Mouse (Mus musculus): ENCODE data around the gene Snx30. TPM values are rescaled to one million over a fixed set of nuclear protein-coding genes. Genes with fewer than 3 reads are reported as not detected.

Snx30 gene
- total and polyA plus RNA-seq, 3 experiments: 4.2 to 8.6 TPM; not detected in 1

DNA sequence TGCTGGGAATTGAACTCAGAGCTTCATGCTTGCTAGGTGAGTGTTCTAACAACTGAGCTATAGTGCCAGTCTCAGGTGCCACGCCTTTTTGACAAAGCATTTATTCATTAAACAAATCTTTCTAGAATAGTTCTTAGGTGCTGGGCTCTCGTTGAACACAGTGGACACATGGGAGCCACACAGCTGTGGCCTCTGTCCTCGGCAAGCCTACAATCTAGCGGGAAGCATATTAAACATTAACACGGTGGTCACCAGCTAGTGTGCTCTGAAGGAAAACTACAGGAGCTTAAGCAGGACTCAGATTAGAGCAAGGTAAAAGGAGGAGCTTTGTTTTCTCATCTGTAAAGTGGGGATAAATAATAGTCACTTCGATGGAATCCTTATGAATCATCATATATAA, 101.5 kb downstream of the Snx30 start:
- no peaks in the 10 kb centered on the region for H3K79me2 ChIP-seq (ENCODE audit: control insufficient read depth, insufficient read depth, low read length, poor library complexity)
- H3K27me3 ChIP-seq (ENCODE audit: control insufficient read depth in 1 of 2, insufficient read depth in 2 of 2, low read length in 2 of 2): peaks cover 0 to 2% of the 10 kb centered on the region in 2 experiments; a peak in 3 of 4 replicates
- TF ChIP-seq KAT2A (conservative IDR thresholded peaks at IDR 0.05; ENCODE audit: low read depth, low read length): no peak
- no peak for TF ChIP-seq ZNF384 (IDR thresholded peaks at IDR 0.05; ENCODE audit: low read depth, low read length)
- TF ChIP-seq BHLHE40 (IDR thresholded peaks at IDR 0.05; ENCODE audit: borderline replicate concordance, low read depth, low read length): no peak
- no peak for TF ChIP-seq UBTF (IDR thresholded peaks at IDR 0.05; ENCODE audit: borderline replicate concordance, insufficient read depth, low read depth, low read length)
- TF ChIP-seq MYB (IDR thresholded peaks at IDR 0.05; ENCODE audit: low read depth, low read length): no peak
- no peak for TF ChIP-seq NELFE (IDR thresholded peaks at IDR 0.05; ENCODE audit: low read depth, low read length)
- no peak for TF ChIP-seq CHD1 (IDR thresholded peaks at IDR 0.05; ENCODE audit: low read depth, low read length)
- no peak for TF ChIP-seq RAD21 (IDR thresholded peaks at IDR 0.05; ENCODE audit: low read depth, low read length)
- TF ChIP-seq POLR2AphosphoS2 (IDR thresholded peaks at IDR 0.05; ENCODE audit: low read length): no peak
- TF ChIP-seq MAX (IDR thresholded peaks at IDR 0.05; ENCODE audit: low read length): no peak
- TF ChIP-seq RCOR1 (IDR thresholded peaks at IDR 0.05; ENCODE audit: low read depth, low read length): no peak
- TF ChIP-seq NRF1 (IDR thresholded peaks at IDR 0.05; ENCODE audit: insufficient read depth, low read depth, low read length, poor library complexity, severe bottlenecking): no peak
- TF ChIP-seq CHD2 (IDR thresholded peaks at IDR 0.05; ENCODE audit: low read length): no peak
- TF ChIP-seq ETS1 (IDR thresholded peaks at IDR 0.05; ENCODE audit: low read depth, low read length): no peak
- no peak for TF ChIP-seq MYC (IDR thresholded peaks at IDR 0.05; ENCODE audit: low read depth, low read length)
- no peak for TF ChIP-seq POLR2A (IDR thresholded peaks at IDR 0.05; ENCODE audit: control insufficient read depth in 1 of 2, insufficient read depth in 1 of 2, low read depth in 1 of 2, low read length in 2 of 2, poor library complexity in 1 of 2)
- TF ChIP-seq ZMIZ1 (IDR thresholded peaks at IDR 0.05; ENCODE audit: low read depth, low read length): no peak
- no peak for TF ChIP-seq TAL1 (IDR thresholded peaks at IDR 0.05; ENCODE audit: low read length)
- TF ChIP-seq GATA1 (IDR thresholded peaks at IDR 0.05; ENCODE audit: low read depth, low read length): no peak
- no peak for TF ChIP-seq GABPA (IDR thresholded peaks at IDR 0.05; ENCODE audit: low read depth, low read length)
- H3K4me1 ChIP-seq (ENCODE audit: control insufficient read depth in 1 of 2, insufficient read depth in 2 of 2, low read length in 2 of 2): no peaks in the 10 kb centered on the region
- no peak for DNase-seq (ENCODE audit: low read depth, low spot score)
- no peaks in the 10 kb centered on the region for H3K36me3 ChIP-seq (ENCODE audit: control insufficient read depth in 1 of 2, insufficient read depth in 2 of 2, low read length in 2 of 2)
- H3K9ac ChIP-seq (ENCODE audit: control insufficient read depth, low read depth, low read length, poor library complexity, severe bottlenecking): no peak overlapping the region
- no peak overlapping the region for H3K27ac ChIP-seq (ENCODE audit: control insufficient read depth, low read depth, low read length)
- no peak overlapping the region for H3K4me3 ChIP-seq (ENCODE audit: control insufficient read depth in 1 of 2, insufficient read depth in 1 of 2, low read depth in 2 of 2, low read length in 2 of 2)
- no peaks in the 10 kb centered on the region for H3K9me3 ChIP-seq (replicated peaks; ENCODE audit: insufficient read depth, low read length)

DNA sequence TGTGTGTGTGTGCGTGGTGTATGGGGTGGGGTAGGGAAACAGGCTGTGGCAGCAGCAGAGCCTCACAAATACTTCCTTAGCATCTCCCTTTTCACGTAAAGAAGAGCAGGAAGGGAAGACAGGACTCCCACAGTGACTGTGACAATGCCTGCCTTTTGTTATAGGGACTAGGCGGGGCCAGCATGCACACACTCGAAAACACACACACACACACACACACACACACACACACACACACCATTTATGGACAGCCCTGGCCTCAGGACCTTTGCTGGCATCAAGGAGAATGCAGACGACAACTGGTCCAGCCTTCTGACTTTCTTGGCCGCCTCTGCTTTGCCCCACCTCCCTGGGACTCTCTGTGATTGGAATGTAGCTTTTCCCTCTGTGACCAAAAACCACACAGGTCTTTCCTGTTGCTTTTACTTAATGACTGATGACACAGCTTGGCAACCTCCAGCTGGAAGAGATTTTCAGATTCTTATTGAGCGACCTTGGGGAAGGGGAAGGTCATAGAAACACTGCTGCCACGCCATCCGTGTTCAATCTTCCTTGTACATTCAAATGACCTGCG, 102.1 kb downstream of the Snx30 start:
- Histone ChIP-seq H3K27ac (ENCODE audit: control insufficient read depth, low read depth, low read length) (no peak overlapping the region), H3K9ac (ENCODE audit: control insufficient read depth, low read depth, low read length, poor library complexity, severe bottlenecking) (no peak overlapping the region), H3K4me1 (ENCODE audit: control insufficient read depth in 1 of 2, insufficient read depth in 2 of 2, low read length in 2 of 2) (no peaks in the 10 kb centered on the region), H3K79me2 (ENCODE audit: control insufficient read depth, insufficient read depth, low read length, poor library complexity) (no peaks in the 10 kb centered on the region), H3K27me3 (ENCODE audit: control insufficient read depth in 1 of 2, insufficient read depth in 2 of 2, low read length in 2 of 2) (peaks cover 0 to 2% of the 10 kb centered on the region in 2 experiments; a peak in 3 of 4 replicates), H3K4me3 (ENCODE audit: control insufficient read depth in 1 of 2, insufficient read depth in 1 of 2, low read depth in 2 of 2, low read length in 2 of 2) (no peak overlapping the region), H3K36me3 (ENCODE audit: control insufficient read depth in 1 of 2, insufficient read depth in 2 of 2, low read length in 2 of 2) (no peaks in the 10 kb centered on the region), H3K9me3 (replicated peaks; ENCODE audit: insufficient read depth, low read length) (no peaks in the 10 kb centered on the region)
- TF ChIP-seq ZNF384 (IDR thresholded peaks at IDR 0.05; ENCODE audit: low read depth, low read length): no peak
- no peak for TF ChIP-seq USF2 (IDR thresholded peaks at IDR 0.05; ENCODE audit: borderline replicate concordance in 1 of 2, insufficient read depth in 1 of 2, low read depth in 1 of 2, low read length in 2 of 2)
- no peak for DNase-seq (ENCODE audit: low read depth, low spot score)

All from MEL (cell line).